Mouse (Mus musculus): ENCODE results near the gene Kitl.

Gene Kitl

GRCm38 (mm10) chr10:100073092-100073491 is 57.7 kb downstream of the Kitl start:
- no peaks in the 10 kb centered on the region for H3K27me3 ChIP-seq (ENCODE audit: insufficient read depth, low read length)
- H3K36me3 ChIP-seq (ENCODE audit: insufficient read depth, low read length): no peaks in the 10 kb centered on the region
- TF ChIP-seq NANOG (IDR thresholded peaks at IDR 0.05; ENCODE audit: borderline replicate concordance, low read length) (no peak), CTCF (conservative IDR thresholded peaks at IDR 0.05; ENCODE audit: low read length) (no peak), POU5F1 (IDR thresholded peaks at IDR 0.05; ENCODE audit: borderline replicate concordance, low read length) (no peak)
- no peaks in the 10 kb centered on the region for H3K9me3 ChIP-seq (ENCODE audit: low read length)
- H3K4me3 ChIP-seq (replicated peaks; ENCODE audit: low read length): no peak overlapping the region
- peaks cover 2% of the 10 kb centered on the region; the same call in 1 of the 2 replicates for H3K4me1 ChIP-seq (replicated peaks; ENCODE audit: low read depth, low read length)

- TF ChIP-seq CTCF (conservative IDR thresholded peaks at IDR 0.05; ENCODE audit: low read length) (no peak), NANOG (IDR thresholded peaks at IDR 0.05; ENCODE audit: borderline replicate concordance, low read length) (no peak), POU5F1 (IDR thresholded peaks at IDR 0.05; ENCODE audit: borderline replicate concordance, low read length) (no peak)
- no peaks in the 10 kb centered on the region for H3K36me3 ChIP-seq (ENCODE audit: insufficient read depth, low read length)
- H3K4me1 ChIP-seq (replicated peaks; ENCODE audit: low read depth, low read length): no peaks in the 10 kb centered on the region
- H3K4me3 ChIP-seq (replicated peaks; ENCODE audit: low read length): no peak overlapping the region
- no peaks in the 10 kb centered on the region for H3K9me3 ChIP-seq (ENCODE audit: low read length)
- H3K27me3 ChIP-seq (ENCODE audit: insufficient read depth, low read length): no peaks in the 10 kb centered on the region
Observed at GRCm38 (mm10) chr10:100101115-100101514, 85.7 kb downstream of the Kitl start.

GRCm38 (mm10) chr10:100111209-100111608 is 95.8 kb downstream of the Kitl start:
- no peak for TF ChIP-seq CTCF (conservative IDR thresholded peaks at IDR 0.05; ENCODE audit: low read length)
- peak; percentile 21; the same call in 1 of the 2 replicates for TF ChIP-seq NANOG (IDR thresholded peaks at IDR 0.05; ENCODE audit: borderline replicate concordance, low read length)
- 0 out of 2 replicates have a peak, but pooled peaks have one; percentile 16 for TF ChIP-seq POU5F1 (IDR thresholded peaks at IDR 0.05; ENCODE audit: borderline replicate concordance, low read length)
- H3K4me3 ChIP-seq (replicated peaks; ENCODE audit: low read length): no peak overlapping the region
- peaks cover 26% of the 10 kb centered on the region for H3K4me1 ChIP-seq (replicated peaks; ENCODE audit: low read depth, low read length)
- H3K27me3 ChIP-seq (ENCODE audit: insufficient read depth, low read length): no peaks in the 10 kb centered on the region
- H3K36me3 ChIP-seq (ENCODE audit: insufficient read depth, low read length): no peaks in the 10 kb centered on the region
- peaks cover 4% of the 10 kb centered on the region; the same call in 1 of the 2 replicates for H3K9me3 ChIP-seq (ENCODE audit: low read length)

- Histone ChIP-seq H3K9me3 (ENCODE audit: low read length) (peaks cover 4% of the 10 kb centered on the region; the same call in 1 of the 2 replicates), H3K4me3 (replicated peaks; ENCODE audit: low read length) (no peak overlapping the region), H3K36me3 (ENCODE audit: insufficient read depth, low read length) (no peaks in the 10 kb centered on the region), H3K4me1 (replicated peaks; ENCODE audit: low read depth, low read length) (peaks cover 17% of the 10 kb centered on the region), H3K27me3 (ENCODE audit: insufficient read depth, low read length) (no peaks in the 10 kb centered on the region)
- TF ChIP-seq NANOG (IDR thresholded peaks at IDR 0.05; ENCODE audit: borderline replicate concordance, low read length) (no peak), CTCF (conservative IDR thresholded peaks at IDR 0.05; ENCODE audit: low read length) (no peak), POU5F1 (IDR thresholded peaks at IDR 0.05; ENCODE audit: borderline replicate concordance, low read length) (no peak)
Observed at GRCm38 (mm10) chr10:100115570-100115969, 100.1 kb downstream of the Kitl start.

- H3K4me3 ChIP-seq (replicated peaks; ENCODE audit: low read length): no peak overlapping the region
- H3K27me3 ChIP-seq (ENCODE audit: insufficient read depth, low read length): peaks cover 14% of the 10 kb centered on the region
- TF ChIP-seq NANOG (IDR thresholded peaks at IDR 0.05; ENCODE audit: borderline replicate concordance, low read length) (no peak), POU5F1 (IDR thresholded peaks at IDR 0.05; ENCODE audit: borderline replicate concordance, low read length) (no peak), CTCF (conservative IDR thresholded peaks at IDR 0.05; ENCODE audit: low read length) (no peak)
- H3K4me1 ChIP-seq (replicated peaks; ENCODE audit: low read depth, low read length): peaks cover 15% of the 10 kb centered on the region
- H3K36me3 ChIP-seq (ENCODE audit: insufficient read depth, low read length): no peaks in the 10 kb centered on the region
- no peaks in the 10 kb centered on the region for H3K9me3 ChIP-seq (ENCODE audit: low read length)
Observed at GRCm38 (mm10) chr10:100124452-100124851, 109.0 kb downstream of the Kitl start.

GRCm38 (mm10) chr10:100127837-100128743 is 112.7 kb downstream of the Kitl start:
- H3K9me3 ChIP-seq (ENCODE audit: low read length): no peaks in the 10 kb centered on the region
- peaks cover 14% of the 10 kb centered on the region for H3K27me3 ChIP-seq (ENCODE audit: insufficient read depth, low read length)
- TF ChIP-seq CTCF (conservative IDR thresholded peaks at IDR 0.05; ENCODE audit: low read length): no peak
- TF ChIP-seq NANOG (IDR thresholded peaks at IDR 0.05; ENCODE audit: borderline replicate concordance, low read length): 0 out of 2 replicates have a peak, but pooled peaks have one; percentile 3
- peaks cover 15% of the 10 kb centered on the region for H3K4me1 ChIP-seq (replicated peaks; ENCODE audit: low read depth, low read length)
- H3K36me3 ChIP-seq (ENCODE audit: insufficient read depth, low read length): no peaks in the 10 kb centered on the region
- 0 out of 2 replicates have a peak overlapping the region, but pooled peaks have one; percentile 24 for H3K4me3 ChIP-seq (replicated peaks; ENCODE audit: low read length)

GRCm38 (mm10) chr10:100131657-100132056 is 116.2 kb downstream of the Kitl start:
- Histone ChIP-seq H3K9me3 (ENCODE audit: low read length) (no peaks in the 10 kb centered on the region), H3K36me3 (ENCODE audit: insufficient read depth, low read length) (no peaks in the 10 kb centered on the region), H3K4me1 (replicated peaks; ENCODE audit: low read depth, low read length) (peaks cover 10% of the 10 kb centered on the region), H3K27me3 (ENCODE audit: insufficient read depth, low read length) (peaks cover 12% of the 10 kb centered on the region), H3K4me3 (replicated peaks; ENCODE audit: low read length) (no peak overlapping the region)
- TF ChIP-seq POU5F1 (IDR thresholded peaks at IDR 0.05; ENCODE audit: borderline replicate concordance, low read length) (no peak), CTCF (conservative IDR thresholded peaks at IDR 0.05; ENCODE audit: low read length) (no peak), NANOG (IDR thresholded peaks at IDR 0.05; ENCODE audit: borderline replicate concordance, low read length) (no peak)

- Histone ChIP-seq H3K4me1 (replicated peaks; ENCODE audit: low read depth, low read length) (peaks cover 10% of the 10 kb centered on the region), H3K9me3 (ENCODE audit: low read length) (no peaks in the 10 kb centered on the region), H3K36me3 (ENCODE audit: insufficient read depth, low read length) (no peaks in the 10 kb centered on the region), H3K4me3 (replicated peaks; ENCODE audit: low read length) (no peak overlapping the region), H3K27me3 (ENCODE audit: insufficient read depth, low read length) (peaks cover 10% of the 10 kb centered on the region)
- TF ChIP-seq NANOG (IDR thresholded peaks at IDR 0.05; ENCODE audit: borderline replicate concordance, low read length) (no peak), CTCF (conservative IDR thresholded peaks at IDR 0.05; ENCODE audit: low read length) (no peak), POU5F1 (IDR thresholded peaks at IDR 0.05; ENCODE audit: borderline replicate concordance, low read length) (no peak)
Observed at GRCm38 (mm10) chr10:100132304-100132703, 116.9 kb downstream of the Kitl start.
